Mouse (Mus musculus) heart, postnatal 0 days (tissue): ENCODE data around the gene Fgfr2. TPM values are rescaled to one million over a fixed set of nuclear protein-coding genes. Genes with fewer than 3 reads are reported as not detected.

Experiments
- ATAC-seq: fragments of 200-750 bp; cut with Nextera tagmentation; 2 replicates; pipeline ENCODE4 v1.8.0; 2017; ENCODE audit warnings: low read depth, moderate number of reproducible peaks, moderate library complexity; ENCODE audit not compliant: insufficient read depth
- DNase-seq: peaks from one replicate; pipeline ENCODE4 v3.0.0-alpha.2; 2016; ENCODE audit warnings: low spot score
- H3K27ac ChIP-seq: fragments of 300-500 bp; sonication (generic); 2 replicates; pipeline ENCODE4 v1.5.1; 2014; ENCODE audit warnings: low read depth, mild to moderate bottlenecking
- H3K27me3 ChIP-seq: fragments of 300-500 bp; sonication (generic); 2 replicates; pipeline ENCODE4 v1.6.1; 2014; ENCODE audit warnings: low read length, mixed read lengths; ENCODE audit not compliant: control insufficient read depth, insufficient read depth
- H3K36me3 ChIP-seq: fragments of 300-500 bp; sonication (generic); replicated peaks from 2 replicates; pipeline ENCODE4 v1.6.1; 2014; ENCODE audit warnings: low read length, mixed read lengths; ENCODE audit not compliant: control insufficient read depth, insufficient read depth
- H3K4me1 ChIP-seq: fragments of 300-500 bp; sonication (generic); 2 replicates; pipeline ENCODE4 v1.6.1; 2014; ENCODE audit warnings: antibody characterized with exemption; ENCODE audit not compliant: control insufficient read depth, insufficient read depth
- H3K4me2 ChIP-seq: fragments of 300-500 bp; sonication (generic); 2 replicates; pipeline ENCODE4 v1.6.1; 2014; ENCODE audit warnings: low read depth, mild to moderate bottlenecking, low read length, moderate library complexity
- H3K4me3 ChIP-seq: fragments of 300-500 bp; sonication (generic); 2 replicates; pipeline ENCODE4 v1.5.1; 2014; ENCODE audit warnings: low read depth, low read length
- H3K9ac ChIP-seq: fragments of 300-500 bp; sonication (generic); replicated peaks from 2 replicates; pipeline ENCODE4 v1.6.1; 2014; ENCODE audit warnings: low read depth, low read length, mixed read lengths
- H3K9me3 ChIP-seq: fragments of 300-500 bp; sonication (generic); replicated peaks from 2 replicates; pipeline ENCODE4 v1.6.1; 2016; ENCODE audit warnings: low read length; ENCODE audit not compliant: control insufficient read depth
- CTCF ChIP-seq: IDR thresholded peaks from 2 replicates; pipeline ENCODE4 v1.5.1; 2016; ENCODE audit warnings: antibody characterized with exemption, control low read depth, low read depth
- EP300 ChIP-seq: IDR thresholded peaks from 2 replicates; pipeline ENCODE4 v1.6.1; 2016; ENCODE audit warnings: antibody characterized with exemption, low read depth
- WGBS: fragments of 180-500 bp; shearing (Covaris S2); extraction: QIAGEN DNeasy Blood & Tissue Kit; methylation state at CpG from one replicate; pipeline ENCODE4 v1.1.7; 2014; 5-methylcytosine and 5-hydroxymethylcytosine counted together
- polyA plus RNA-seq: library from polyadenylated mRNA; unstranded; fragments of >200 nt; fragmentation: Nextera tagmentation; extraction: Ambion mirVana; gene quantifications from 2 replicates; pipeline ENCODE4 v1.2.1, GENCODE M21; 2015
- total RNA-seq: library from RNA; depleted of rRNA; stranded (reverse); fragments of >200 nt; gene quantifications from 2 replicates; pipeline ENCODE4 v1.2.3, GENCODE M21; 2014; ENCODE audit warnings: low replicate concordance

The Fgfr2 gene
- total and polyA plus RNA-seq, 2 experiments from 2014 or later = 3.8 to 11.5 TPM

- WGBS = 88% methylated on average over 10 of the region's 10 CpGs
- H3K4me3 ChIP-seq = no peak overlapping the region
- no peaks in the 10 kb centered on the region for H3K36me3 ChIP-seq
- no peaks in the 10 kb centered on the region for H3K27me3 ChIP-seq
- DNase-seq (no peak), ATAC-seq (no peak)
- H3K4me1 ChIP-seq = peaks cover 18% of the 10 kb centered on the region
- H3K4me2 ChIP-seq = no peak overlapping the region
- no peak overlapping the region for H3K9ac ChIP-seq
- peak overlapping the region; percentile 33; the same call in 1 of the 2 replicates for H3K27ac ChIP-seq
- H3K9me3 ChIP-seq = no peaks in the 10 kb centered on the region
- TF ChIP-seq EP300 (no peak), CTCF (no peak)
These were observed 2169.0 kb downstream of the Fgfr2 start for GRCm38 (mm10) chr7:130954177-130954601.

- no peak overlapping the region for H3K4me2 ChIP-seq
- WGBS = 86% methylated on average over 10 of the region's 10 CpGs
- no peak overlapping the region for H3K9ac ChIP-seq
- H3K9me3 ChIP-seq = no peaks in the 10 kb centered on the region
- peaks cover 22% of the 10 kb centered on the region for H3K4me1 ChIP-seq
- H3K4me3 ChIP-seq = no peak overlapping the region
- no peaks in the 10 kb centered on the region for H3K36me3 ChIP-seq
- no peaks in the 10 kb centered on the region for H3K27me3 ChIP-seq
- H3K27ac ChIP-seq = no peak overlapping the region
- ATAC-seq (no peak), DNase-seq (no peak)
- TF ChIP-seq EP300 (no peak), CTCF (no peak)
These were observed 2169.8 kb downstream of the Fgfr2 start for GRCm38 (mm10) chr7:130953376-130953775.

- Histone ChIP-seq H3K4me1 (peaks cover 34% of the 10 kb centered on the region), H3K4me2 (no peak overlapping the region), H3K27ac (no peak overlapping the region), H3K27me3 (no peaks in the 10 kb centered on the region), H3K9ac (no peak overlapping the region), H3K9me3 (no peaks in the 10 kb centered on the region), H3K4me3 (no peak overlapping the region), H3K36me3 (no peaks in the 10 kb centered on the region)
- 85% methylated on average over 5 of the region's 5 CpGs for WGBS
- no peak for DNase-seq
- ATAC-seq = no peak
- TF ChIP-seq CTCF (no peak), EP300 (no peak)
These were observed 2172.1 kb downstream of the Fgfr2 start for GRCm38 (mm10) chr7:130951004-130951403.

GRCm38 (mm10) chr7:130950482-130950881 is 2172.7 kb downstream of the Fgfr2 start:
- no peaks in the 10 kb centered on the region for H3K36me3 ChIP-seq
- H3K4me2 ChIP-seq = no peak overlapping the region
- peaks cover 35% of the 10 kb centered on the region for H3K4me1 ChIP-seq
- no peaks in the 10 kb centered on the region for H3K27me3 ChIP-seq
- no peaks in the 10 kb centered on the region for H3K9me3 ChIP-seq
- H3K4me3 ChIP-seq = no peak overlapping the region
- TF ChIP-seq EP300 (no peak), CTCF (no peak)
- no peak overlapping the region for H3K9ac ChIP-seq
- no peak overlapping the region for H3K27ac ChIP-seq
- no peak for ATAC-seq
- DNase-seq = no peak
- WGBS = 80% methylated on average over 7 of the region's 7 CpGs

- DNase-seq (peak; percentile 43), ATAC-seq (peak; percentile 70)
- Histone ChIP-seq H3K27me3 (no peaks in the 10 kb centered on the region), H3K4me3 (peak overlapping the region; percentile 25; the same call in 1 of the 2 replicates), H3K9ac (peak overlapping the region; percentile 4; the same call in 1 of the 2 replicates), H3K27ac (peak overlapping the region; percentile 88), H3K9me3 (no peaks in the 10 kb centered on the region), H3K4me2 (peak overlapping the region; percentile 60), H3K4me1 (peaks cover 35% of the 10 kb centered on the region), H3K36me3 (no peaks in the 10 kb centered on the region)
- TF ChIP-seq CTCF (no peak), EP300 (no peak)
- WGBS = 9% methylated on average over 8 of the region's 8 CpGs
These were observed 2173.8 kb downstream of the Fgfr2 start for GRCm38 (mm10) chr7:130949331-130949751.
